ENCODE assay signal across 25 mouse cellular contexts in genomic region chr4:81101049-81101448, GRCm38 (mm10).
"Had no signal": no experiment of that assay in that cellular context is flagged by ENCODE, and none has a peak within 500 bp of the region (broad histone marks: within the 10 kb centered on the region; RNA-seq: fewer than 3 reads in every experiment).

No protein-coding gene starts in this region.

- H3K4me2 ChIP-seq: heart, embryonic 12.5 days; hindbrain, embryonic 13.5 days; hindbrain, embryonic 15.5 days; kidney, embryonic 15.5 days; limb, embryonic 15.5 days; liver, embryonic 12.5 days had no signal

- H3K4me1 ChIP-seq: heart, embryonic 10.5 days; heart, embryonic 12.5 days; hindbrain, embryonic 10.5 days; hindbrain, embryonic 13.5 days; hindbrain, embryonic 15.5 days; kidney, embryonic 15.5 days; limb, embryonic 15.5 days; liver, embryonic 12.5 days had no signal

- H3K36me3 ChIP-seq: heart, embryonic 10.5 days; heart, embryonic 12.5 days; hindbrain, embryonic 10.5 days; hindbrain, embryonic 13.5 days; hindbrain, embryonic 15.5 days; kidney, embryonic 15.5 days; limb, embryonic 15.5 days; liver, embryonic 12.5 days had no signal

- H3K4me3 ChIP-seq: gastrocnemius, adult 2 months; heart, embryonic 10.5 days; heart, embryonic 12.5 days; hindbrain, embryonic 10.5 days; hindbrain, embryonic 13.5 days; hindbrain, embryonic 15.5 days; kidney, embryonic 15.5 days; limb, embryonic 15.5 days; liver, embryonic 12.5 days had no signal

- H3K27ac ChIP-seq: gastrocnemius, adult 2 months; heart, embryonic 10.5 days; hindbrain, embryonic 10.5 days; hindbrain, embryonic 13.5 days; hindbrain, embryonic 15.5 days; hindbrain, postnatal 0 days; kidney, embryonic 15.5 days; kidney, postnatal 0 days; liver, embryonic 12.5 days; liver, embryonic 14.5 days had no signal

- ATAC-seq: hindbrain, postnatal 0 days; intestine, embryonic 16.5 days; liver, embryonic 12.5 days had no signal

- H3K27me3 ChIP-seq: heart, embryonic 12.5 days; hindbrain, embryonic 13.5 days; hindbrain, embryonic 15.5 days; kidney, embryonic 15.5 days; limb, embryonic 15.5 days; liver, embryonic 12.5 days had no signal

- H3K9ac ChIP-seq: heart, embryonic 12.5 days; hindbrain, embryonic 13.5 days; hindbrain, embryonic 15.5 days; kidney, embryonic 15.5 days; limb, embryonic 15.5 days; liver, embryonic 12.5 days; liver, embryonic 14.5 days had no signal

- H3K9me3 ChIP-seq: heart, embryonic 10.5 days; heart, embryonic 12.5 days; hindbrain, embryonic 10.5 days; hindbrain, embryonic 13.5 days; hindbrain, embryonic 15.5 days; kidney, embryonic 15.5 days; limb, embryonic 15.5 days; liver, embryonic 12.5 days had no signal

- DNase-seq: gastrocnemius, adult 2 months; gastrocnemius, postnatal 10 days; gastrocnemius, postnatal 25 days; heart, adult 18-20 months; heart, postnatal 10 days; heart, postnatal 4 days; kidney, adult 11 months; kidney, adult 2 months; kidney, adult 9 months; kidney, postnatal 14 days; kidney, postnatal 36 days; layer of hippocampus, adult 9-11 months; layer of hippocampus, postnatal 36 days had no signal
